Mouse (Mus musculus): ENCODE results near the gene Gm45208.
"Not testable (repeated sequence)": the region's sequence is repeated elsewhere in the genome, so short reads cannot be mapped to it uniquely, and the experiment has no call there.

The Gm45208 gene

GRCm38 (mm10) chrX:7721514-7722281, at the start of gene Gm45208:
Gm45208 (plus strand) TSS chrX:7722245.
- DNase-seq (ENCODE audit: low read depth, low spot score), result peak; percentile 62

GRCm38 (mm10) chrX:7672739-7673138, 49.3 kb upstream of the Gm45208 start:
- no peak for DNase-seq (ENCODE audit: low read depth, low spot score)

- no peak for DNase-seq (ENCODE audit: low read depth, low spot score)
Observed at GRCm38 (mm10) chrX:7673578-7674281, 48.3 kb upstream of the Gm45208 start.

- DNase-seq (ENCODE audit: low read depth, low spot score), result no peak
Observed at GRCm38 (mm10) chrX:7674284-7675000, 47.6 kb upstream of the Gm45208 start.

- no peak for DNase-seq (ENCODE audit: low read depth, low spot score)
Observed at GRCm38 (mm10) chrX:7675001-7675380, 47.1 kb upstream of the Gm45208 start.

GRCm38 (mm10) chrX:7678986-7679385, 43.1 kb upstream of the Gm45208 start:
- DNase-seq (ENCODE audit: low read depth, low spot score), result no peak

- DNase-seq (ENCODE audit: low read depth, low spot score), result peak; percentile 71
Observed at GRCm38 (mm10) chrX:7679405-7680056, 42.5 kb upstream of the Gm45208 start.

GRCm38 (mm10) chrX:7680057-7680412, 42.0 kb upstream of the Gm45208 start:
- no peak for DNase-seq (ENCODE audit: low read depth, low spot score)

GRCm38 (mm10) chrX:7680864-7681263, 41.2 kb upstream of the Gm45208 start, which contains the start of gene Magix:
Magix (minus strand) TSS chrX:7681251.
- no peak for DNase-seq (ENCODE audit: low read depth, low spot score)

GRCm38 (mm10) chrX:7688321-7688720, 33.7 kb upstream of the Gm45208 start:
- no peak for DNase-seq (ENCODE audit: low read depth, low spot score)

- no peak for DNase-seq (ENCODE audit: low read depth, low spot score)
Observed at GRCm38 (mm10) chrX:7690486-7690885, 31.6 kb upstream of the Gm45208 start.

GRCm38 (mm10) chrX:7692862-7693261, 29.2 kb upstream of the Gm45208 start:
- no peak for DNase-seq (ENCODE audit: low read depth, low spot score)

- DNase-seq (ENCODE audit: low read depth, low spot score), result no peak
Observed at GRCm38 (mm10) chrX:7696520-7696919, 25.5 kb upstream of the Gm45208 start.

- peak; percentile 78 for DNase-seq (ENCODE audit: low read depth, low spot score)
Observed at GRCm38 (mm10) chrX:7696954-7697381, 25.1 kb upstream of the Gm45208 start, which contains the start of gene Gpkow. Gpkow (plus strand) TSS chrX:7697131.

GRCm38 (mm10) chrX:7713764-7714134, 8.3 kb upstream of the Gm45208 start:
- not testable (repeated sequence) for DNase-seq (ENCODE audit: low read depth, low spot score)

GRCm38 (mm10) chrX:7714135-7714899, 7.7 kb upstream of the Gm45208 start, which contains the start of gene Wdr45:
Wdr45 (plus strand) TSS chrX:7714333.
- DNase-seq (ENCODE audit: low read depth, low spot score), result peak; percentile 90

- not testable (repeated sequence) for DNase-seq (ENCODE audit: low read depth, low spot score)
Observed at GRCm38 (mm10) chrX:7716058-7716457, 6.0 kb upstream of the Gm45208 start.

- DNase-seq (ENCODE audit: low read depth, low spot score), result no peak
Observed at GRCm38 (mm10) chrX:7722282-7722611, 202 bp downstream of the Gm45208 start.

- no peak for DNase-seq (ENCODE audit: low read depth, low spot score)
Observed at GRCm38 (mm10) chrX:7722691-7723090, 646 bp downstream of the Gm45208 start.

- DNase-seq (ENCODE audit: low read depth, low spot score), result no peak
Observed at GRCm38 (mm10) chrX:7724135-7724534, 2.1 kb downstream of the Gm45208 start.

- DNase-seq (ENCODE audit: low read depth, low spot score), result no peak
Observed at GRCm38 (mm10) chrX:7725841-7726240, 3.8 kb downstream of the Gm45208 start.
